Mouse (Mus musculus): ENCODE data around the gene Kif26b.

DNA sequence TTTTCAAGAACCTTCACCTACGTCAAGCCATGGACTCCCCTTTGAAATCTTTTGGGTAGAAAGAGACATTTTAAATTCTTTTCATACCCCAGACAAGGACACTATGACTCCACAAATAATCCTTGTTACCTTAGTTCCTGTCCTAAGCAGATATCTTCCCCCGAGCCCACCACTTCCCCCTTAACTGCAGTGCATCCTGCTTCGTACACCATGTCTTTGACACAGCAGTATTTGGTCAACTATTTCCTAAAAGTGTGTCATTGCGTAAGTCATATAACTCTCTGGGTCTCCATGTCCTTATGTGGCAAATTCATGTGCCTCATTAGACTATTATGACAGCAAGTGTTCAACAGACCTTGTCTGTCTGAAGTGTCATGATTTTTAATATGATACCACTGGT is 337.8 kb downstream of the Kif26b start:
- TF ChIP-seq CTCF (IDR thresholded peaks at IDR 0.05; ENCODE audit: low read depth, low read length) (no peak), POLR2AphosphoS5 (IDR thresholded peaks at IDR 0.05; ENCODE audit: insufficient replicate concordance, low read depth, low read length) (no peak), TAL1 (conservative IDR thresholded peaks at IDR 0.05; ENCODE audit: low read depth, low read length) (no peak)

All from G1E (cell line).